Mouse (Mus musculus) frontal cortex, adult 2 months (tissue): ENCODE results near the gene Tmem208. TPM values are rescaled to one million over a fixed set of nuclear protein-coding genes. Genes with fewer than 3 reads are reported as not detected.
A peak's percentile ranks its signal among the peaks of the same experiment; 100 is the strongest.

Source experiments
- DNase-seq, 2 experiments: peaks; one replicate each; pipeline ENCODE4 v3.0.0; 2022; ENCODE audit warnings: low spot score in 1 of 2; ENCODE audit errors: extremely low spot score in 1 of 2
- polyA plus RNA-seq: library from polyadenylated mRNA; depleted of rRNA; stranded (reverse); fragments of >200 nt; gene quantifications from 2 replicates; pipeline ENCODE4 v1.2.3, GENCODE M21; 2012

Gene Tmem208
- polyA plus RNA-seq, 1 experiment = 73.1 TPM

DNA sequence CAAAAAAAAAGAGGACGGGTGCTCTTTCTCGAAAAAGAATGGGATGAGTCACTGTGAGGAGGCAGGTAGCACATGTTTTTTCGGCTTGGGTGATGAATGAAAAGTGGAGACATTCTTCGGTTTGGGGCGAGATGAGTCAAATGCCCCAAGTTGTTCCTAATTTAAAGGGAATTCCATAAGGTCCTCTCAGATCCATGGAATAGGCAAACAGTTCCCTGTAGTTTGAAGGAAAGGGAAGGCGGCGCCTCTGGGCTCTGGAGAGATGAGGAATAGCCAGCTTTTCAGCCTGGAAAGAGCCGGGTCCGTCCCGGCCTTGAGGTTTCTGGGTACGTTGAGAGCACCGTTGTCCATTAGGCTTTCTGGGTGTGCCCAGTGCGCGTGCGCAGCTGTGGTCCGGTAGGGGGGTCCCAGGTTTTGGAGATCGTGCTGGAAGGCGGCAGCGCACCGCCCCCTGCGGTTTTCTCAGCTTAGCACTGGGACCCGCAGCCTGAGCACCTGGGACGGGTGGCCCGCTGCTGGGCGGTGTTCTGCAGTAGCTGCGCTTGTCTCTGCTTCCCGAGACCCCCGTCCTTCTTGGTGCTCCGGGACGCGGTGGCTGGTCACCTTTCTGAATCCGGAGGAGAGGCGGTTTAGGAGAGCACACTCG lies 22.4 kb downstream of the Tmem208 start, which contains the start of gene Slc9a5:
Slc9a5 (plus strand) TSS at position 394 of the 646 bp plus-strand sequence.
- DNase-seq = peak in 1 of 2 experiments; percentile 55

DNA sequence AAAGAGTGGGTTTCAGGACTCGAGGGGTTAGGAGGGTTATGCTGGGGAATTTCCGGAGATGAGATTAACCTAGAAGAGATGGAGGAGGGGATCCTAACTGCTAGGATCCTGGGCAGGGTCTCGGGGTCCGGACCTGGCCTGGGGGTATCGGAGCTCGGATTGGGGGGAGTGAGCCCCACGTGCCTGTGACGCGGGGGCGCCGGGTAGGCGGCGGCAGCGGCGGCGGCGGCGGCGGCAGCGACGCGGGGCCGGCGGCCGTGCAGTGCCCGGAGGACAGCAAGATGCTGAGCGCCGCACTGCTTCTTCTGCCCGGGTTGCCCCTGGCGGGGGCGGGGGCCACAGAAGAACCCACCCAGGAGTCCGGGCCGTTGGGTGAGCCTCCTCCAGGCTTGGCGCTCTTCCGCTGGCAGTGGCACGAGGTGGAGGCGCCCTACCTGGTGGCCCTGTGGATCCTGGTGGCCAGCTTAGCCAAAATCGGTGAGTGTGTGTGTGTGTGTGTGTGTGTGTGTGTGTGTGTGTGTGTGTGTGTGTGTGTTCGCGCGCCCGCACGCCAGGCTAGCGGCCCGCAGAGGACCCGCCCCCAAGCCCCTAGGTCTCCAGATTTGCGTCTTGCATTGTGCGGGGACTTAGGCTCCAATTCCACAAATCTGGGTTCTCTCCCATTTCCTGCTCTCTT lies 23.1 kb downstream of the Tmem208 start:
- no peak for DNase-seq

DNA sequence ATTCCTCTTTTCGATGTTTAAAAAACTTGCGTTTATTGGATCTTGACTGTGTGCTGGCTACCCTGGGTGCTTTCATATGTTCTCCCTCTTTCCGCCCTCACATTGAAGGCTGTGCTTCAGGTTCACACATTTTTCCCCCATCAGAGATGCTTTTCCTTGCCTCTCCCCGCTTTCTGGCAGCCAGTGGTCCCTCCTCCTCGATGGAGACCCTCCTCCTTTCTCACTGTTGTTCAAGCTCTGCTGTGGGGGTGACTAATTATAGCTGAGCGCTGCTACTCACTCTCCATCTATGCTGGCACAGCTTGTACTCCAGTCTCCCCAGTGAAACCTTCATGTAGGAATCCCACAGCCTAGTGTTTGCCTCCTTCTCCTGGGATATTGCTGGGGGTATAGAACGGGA lies 24.0 kb downstream of the Tmem208 start:
- DNase-seq = peak in 1 of 2 experiments; percentile 42

- DNase-seq = no peak
Observed at GRCm38 (mm10) chr8:105353583-105354135, 27.5 kb downstream of the Tmem208 start.

DNA sequence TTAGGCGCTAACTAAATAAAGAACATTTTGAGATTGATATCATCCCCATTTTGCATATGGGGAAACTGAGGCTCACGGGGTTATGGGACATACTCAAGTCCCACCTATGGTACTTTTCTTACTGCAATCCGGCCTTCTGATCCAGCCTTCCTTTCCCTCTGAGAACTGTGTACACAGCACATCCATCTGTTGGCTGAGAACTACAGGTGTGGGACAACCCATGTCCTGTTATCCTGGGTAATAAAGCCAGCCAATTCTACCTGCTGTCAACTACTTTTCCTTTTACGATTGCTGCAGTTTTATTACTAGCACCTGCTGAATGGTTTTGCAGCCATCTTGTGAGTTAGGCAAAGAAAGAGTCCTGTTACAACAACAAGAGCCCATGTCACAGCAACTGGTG lies 28.4 kb downstream of the Tmem208 start:
- DNase-seq = no peak

DNA sequence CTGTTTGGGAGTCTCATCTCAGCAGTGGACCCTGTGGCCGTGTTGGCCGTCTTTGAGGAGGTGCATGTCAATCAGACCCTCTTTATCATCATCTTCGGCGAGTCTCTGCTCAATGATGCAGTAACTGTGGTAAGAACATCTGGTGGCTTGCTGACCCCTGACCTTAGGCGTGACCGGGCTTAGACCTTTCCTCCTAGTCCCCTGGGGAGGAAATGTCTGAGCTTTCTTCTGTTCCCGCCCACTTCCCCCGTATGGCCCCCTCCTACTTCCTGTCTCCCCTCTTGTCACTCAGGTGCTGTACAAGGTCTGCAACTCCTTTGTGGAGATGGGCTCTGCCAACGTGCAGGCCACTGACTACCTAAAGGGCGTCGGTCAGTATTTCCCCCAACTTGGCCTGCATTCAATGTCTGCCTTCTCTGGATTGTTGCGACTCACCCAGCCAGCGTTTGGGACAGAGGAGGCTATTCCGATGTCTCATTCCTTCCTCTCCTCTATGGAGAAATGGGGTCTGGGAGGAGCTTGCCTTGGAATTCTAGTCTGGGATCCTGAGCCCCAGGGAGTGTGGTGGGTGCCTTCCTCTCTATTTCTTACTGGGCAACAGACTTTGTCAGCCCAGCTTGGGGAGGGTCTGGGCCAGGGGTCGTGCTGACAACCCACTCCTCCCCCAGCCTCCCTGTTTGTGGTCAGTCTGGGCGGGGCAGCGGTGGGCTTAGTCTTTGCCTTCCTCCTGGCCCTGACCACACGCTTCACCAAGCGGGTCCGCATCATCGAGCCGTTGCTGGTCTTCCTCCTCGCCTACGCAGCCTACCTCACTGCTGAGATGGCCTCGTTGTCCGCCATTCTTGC lies 29.2 kb downstream of the Tmem208 start:
- no peak for DNase-seq

- no peak for DNase-seq
Observed at GRCm38 (mm10) chr8:105356681-105357080, 30.5 kb downstream of the Tmem208 start.

DNA sequence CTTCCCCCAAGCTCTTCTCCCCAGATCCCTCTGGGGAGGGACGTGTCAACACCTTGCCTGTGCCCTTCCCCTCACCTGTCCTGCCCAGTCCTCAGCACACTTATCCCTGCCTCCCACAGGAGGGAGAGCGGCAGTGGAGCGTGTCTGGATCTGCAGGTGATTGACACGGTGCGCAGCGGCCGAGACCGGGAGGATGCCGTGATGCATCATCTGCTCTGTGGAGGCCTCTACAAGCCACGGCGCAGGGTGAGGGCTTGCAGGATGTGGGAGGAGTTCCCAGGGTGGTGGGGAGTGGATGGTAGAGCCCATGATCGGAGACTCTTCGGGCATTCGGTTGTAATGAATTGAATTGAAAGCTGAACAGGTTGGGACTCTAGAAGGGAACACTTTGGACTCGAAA lies 33.1 kb downstream of the Tmem208 start:
- no peak for DNase-seq

DNA sequence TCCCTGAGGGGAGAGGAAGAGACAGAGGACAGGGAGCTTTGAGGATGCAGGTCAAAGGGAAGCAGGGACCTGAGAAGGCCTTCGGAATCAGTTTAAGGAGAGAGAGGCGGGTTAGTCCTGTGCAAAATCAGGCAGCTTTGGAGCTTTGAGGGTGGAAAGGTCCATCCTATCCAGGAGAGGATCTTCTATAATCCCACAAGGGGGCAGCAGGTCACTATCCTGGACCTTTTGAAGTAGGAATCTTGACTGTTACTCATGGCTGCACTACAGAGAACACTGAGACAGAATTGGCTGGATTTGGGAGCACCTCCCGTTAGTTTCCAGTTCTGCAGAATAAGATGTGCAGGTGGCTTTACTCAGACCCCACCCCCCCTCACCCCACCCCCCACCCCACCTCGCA lies 33.5 kb downstream of the Tmem208 start:
- DNase-seq = no peak

DNA sequence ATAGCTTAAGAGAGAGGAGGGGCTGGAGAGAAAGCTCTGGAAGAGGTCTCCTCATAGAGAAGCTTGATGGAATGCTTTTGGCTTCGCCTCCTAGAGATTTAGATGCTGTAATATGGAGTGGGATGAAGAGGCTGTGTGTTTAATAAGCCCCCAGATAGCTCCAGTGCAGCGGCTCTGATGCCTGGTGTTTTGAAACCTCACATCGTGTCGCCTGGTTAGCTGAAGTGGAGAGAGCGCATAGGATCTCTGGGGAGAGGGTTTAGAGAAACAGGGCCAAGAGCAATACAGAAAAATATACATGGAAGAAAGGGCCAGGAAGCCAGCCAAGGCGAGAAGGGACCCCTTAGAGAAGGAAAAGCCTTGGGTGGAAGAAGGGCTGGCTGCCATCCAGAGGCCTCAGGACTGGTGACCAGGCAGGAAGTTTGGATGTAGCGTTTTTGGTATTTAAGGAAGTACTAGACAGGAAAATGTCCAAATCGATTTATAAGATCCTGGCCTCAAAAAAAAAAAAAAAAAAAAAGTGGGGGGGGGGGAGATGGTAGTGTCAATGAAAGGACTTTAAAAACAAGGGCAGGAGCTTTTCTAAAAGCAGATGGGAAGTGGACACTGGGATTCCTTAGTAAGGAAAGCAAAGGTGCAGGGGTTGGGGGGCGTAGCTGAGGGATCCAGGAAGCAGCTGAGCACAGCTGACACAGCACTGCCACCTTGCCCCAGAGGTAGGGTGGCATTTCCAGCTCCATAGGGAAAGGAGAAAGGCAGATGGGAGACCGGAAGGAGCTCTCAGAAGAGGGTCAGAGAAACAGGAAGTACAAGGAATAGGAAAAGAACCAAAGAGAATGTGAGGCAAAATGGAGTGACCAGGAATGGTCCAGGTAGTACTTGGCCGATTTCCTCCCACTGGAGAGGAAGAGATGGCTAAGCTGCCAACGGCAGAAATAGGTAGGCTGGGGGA lies 35.9 kb downstream of the Tmem208 start:
- DNase-seq = no peak

DNA sequence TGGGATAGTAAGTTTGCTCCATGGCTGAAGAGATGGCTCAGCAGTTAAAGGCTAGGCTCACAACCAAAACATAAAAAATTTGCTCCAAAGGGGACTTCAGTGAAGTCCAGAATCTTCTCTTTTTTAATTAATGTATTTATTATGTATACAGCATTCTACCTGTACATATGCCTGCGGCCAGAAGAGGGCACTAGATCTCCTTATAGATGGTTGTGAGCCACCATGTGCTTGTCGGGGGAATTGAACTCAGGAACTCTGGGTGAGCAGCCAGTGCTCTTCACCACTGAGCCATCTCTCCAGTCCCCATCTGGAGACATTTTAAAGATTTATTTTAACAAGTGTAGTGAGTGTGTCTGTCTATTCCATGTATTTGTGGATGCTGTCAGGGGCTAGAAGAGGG lies 41.0 kb downstream of the Tmem208 start:
- no peak for DNase-seq

DNA sequence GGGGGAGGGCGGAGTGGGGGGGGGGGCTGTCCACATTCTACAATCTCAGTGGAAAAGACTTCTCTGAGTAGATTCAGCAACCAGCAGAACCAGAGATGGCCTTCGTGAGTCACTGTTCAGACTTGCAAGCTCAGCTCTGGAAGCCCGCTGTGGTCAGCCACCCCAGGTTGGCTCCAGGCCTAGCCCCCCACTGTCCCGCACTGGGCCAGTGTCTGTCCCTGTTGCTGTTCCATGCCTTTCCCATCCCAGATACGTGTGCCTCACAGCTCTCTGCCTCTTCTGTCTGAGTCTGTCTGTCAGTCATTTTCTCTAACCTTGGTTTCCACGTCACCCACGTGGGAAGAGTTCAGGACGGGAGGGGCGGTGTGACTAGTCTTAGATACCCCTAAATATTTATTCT lies 46.3 kb downstream of the Tmem208 start:
- no peak for DNase-seq

DNA sequence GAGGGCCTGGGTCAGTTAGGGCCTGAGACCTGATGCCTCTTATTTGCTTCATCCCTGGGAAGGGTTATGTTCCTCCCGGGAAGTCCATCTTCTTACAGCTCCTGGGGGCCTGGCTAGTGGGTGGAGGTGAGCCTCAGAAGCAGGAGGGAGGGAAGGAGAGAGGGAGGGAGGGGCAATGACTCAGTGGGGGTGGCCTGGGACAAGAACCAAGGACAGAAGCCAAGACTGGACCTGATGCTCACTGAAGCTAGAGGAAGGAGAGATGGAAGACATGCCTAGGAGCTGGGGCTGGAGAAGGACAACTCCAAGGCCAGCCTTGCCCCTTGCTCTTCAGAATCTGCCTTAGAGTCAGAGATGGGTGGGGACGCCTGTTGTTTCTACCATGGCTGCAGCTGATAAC lies 46.9 kb downstream of the Tmem208 start, which contains the start of gene Plekhg4:
Plekhg4 (plus strand) TSS at position 243 of the 400 bp plus-strand sequence.
- DNase-seq = no peak

- DNase-seq = peak in 1 of 2 experiments; percentile 21
Observed at GRCm38 (mm10) chr8:105374513-105374966, 48.4 kb downstream of the Tmem208 start.

DNA sequence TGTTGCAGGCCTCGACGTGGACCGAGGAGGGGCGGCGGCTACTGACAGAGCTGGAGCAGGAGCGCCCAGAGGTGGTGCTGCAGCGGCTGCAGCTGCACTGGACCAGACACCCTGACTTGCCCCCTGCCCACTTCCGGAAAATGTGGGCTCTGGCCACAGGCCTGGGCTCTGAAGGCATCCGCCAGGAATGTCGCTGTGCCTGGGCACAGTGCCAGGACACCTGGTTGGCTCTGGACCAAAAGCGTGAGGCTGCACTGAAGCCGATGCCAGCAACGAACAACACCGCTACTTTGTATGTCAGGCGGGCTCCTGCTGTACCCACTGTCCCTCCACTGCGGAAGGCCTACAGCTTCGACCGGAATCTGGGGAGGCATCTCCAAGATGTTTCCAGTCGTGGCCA lies 52.5 kb downstream of the Tmem208 start:
- no peak for DNase-seq

DNA sequence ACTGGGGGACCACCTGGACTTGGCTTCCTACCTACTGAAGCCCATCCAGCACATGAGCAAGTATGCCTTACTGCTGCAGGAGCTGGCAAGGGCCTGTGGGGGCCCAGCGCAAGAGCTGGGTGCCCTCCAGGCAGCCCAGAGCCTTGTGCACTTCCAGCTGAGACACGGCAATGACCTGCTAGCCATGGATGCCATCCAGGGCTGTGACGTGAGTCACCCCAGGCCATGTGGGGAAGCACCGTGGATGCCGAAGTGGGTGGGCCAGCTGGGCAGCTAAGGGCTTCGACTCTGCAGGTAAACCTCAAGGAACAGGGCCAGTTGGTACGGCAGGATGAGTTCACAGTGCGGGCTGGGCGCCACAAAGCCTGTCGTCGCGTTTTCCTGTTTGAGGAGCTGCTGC lies 54.2 kb downstream of the Tmem208 start:
- no peak for DNase-seq

GRCm38 (mm10) chr8:105384070-105384469 lies 57.9 kb downstream of the Tmem208 start:
- no peak for DNase-seq
